Mouse (Mus musculus) hindbrain, embryonic 12.5 days (tissue): ENCODE data around the gene 1810055G02Rik. TPM values are rescaled to one million over a fixed set of nuclear protein-coding genes. Genes with fewer than 3 reads are reported as not detected.

Experiments used
- ATAC-seq: fragments of 200-750 bp; cut with Nextera tagmentation; 2 replicates; pipeline ENCODE4 v1.8.0; 2017; ENCODE audit warnings: moderate TSS enrichment; ENCODE audit not compliant: low FRiP score
- H3K27ac ChIP-seq: fragments of 300-500 bp; sonication (generic); 2 replicates; pipeline ENCODE4 v1.5.1; 2016; ENCODE audit warnings: mild to moderate bottlenecking
- H3K27me3 ChIP-seq: fragments of 300-500 bp; sonication (generic); 2 replicates; pipeline ENCODE4 v1.6.1; 2016; ENCODE audit warnings: mild to moderate bottlenecking
- H3K36me3 ChIP-seq: fragments of 300-500 bp; sonication (generic); 2 replicates; pipeline ENCODE4 v1.6.1; 2016; ENCODE audit warnings: mild to moderate bottlenecking
- H3K4me1 ChIP-seq: fragments of 300-500 bp; sonication (generic); 2 replicates; pipeline ENCODE4 v1.6.1; 2016
- H3K4me2 ChIP-seq: fragments of 300-500 bp; sonication (generic); replicated peaks from 2 replicates; pipeline ENCODE4 v1.6.1; 2016; ENCODE audit warnings: mild to moderate bottlenecking
- H3K4me3 ChIP-seq: fragments of 300-500 bp; sonication (generic); 2 replicates; pipeline ENCODE4 v1.5.1; 2016; ENCODE audit warnings: mild to moderate bottlenecking
- H3K9ac ChIP-seq: fragments of 300-500 bp; sonication (generic); 2 replicates; pipeline ENCODE4 v1.6.1; 2016; ENCODE audit warnings: mild to moderate bottlenecking, moderate library complexity
- H3K9me3 ChIP-seq: fragments of 300-500 bp; sonication (generic); replicated peaks from 2 replicates; pipeline ENCODE4 v1.6.1; 2016; ENCODE audit warnings: mild to moderate bottlenecking
- WGBS: fragments of 180-500 bp; shearing (Covaris S2); methylation state at CpG from one replicate; pipeline ENCODE4 v1.1.7; 2016; 5-methylcytosine and 5-hydroxymethylcytosine counted together
- polyA plus RNA-seq: library from polyadenylated mRNA; unstranded; fragments of >200 nt; fragmentation: Nextera tagmentation; extraction: Ambion mirVana; gene quantifications from 2 replicates; pipeline ENCODE4 v1.2.1, GENCODE M21; 2016

Gene 1810055G02Rik
- polyA plus RNA-seq, result 37.3 and 37.5 TPM in 2 replicates

- H3K4me1 ChIP-seq, result peaks cover 16% of the 10 kb centered on the region
- peak within 1 kb of the TSS; percentile 82 for H3K9ac ChIP-seq
- no peaks in the 10 kb centered on the region for H3K27me3 ChIP-seq
- H3K27ac ChIP-seq, result peak within 1 kb of the TSS; percentile 83
- peak within 1 kb of the TSS; percentile 79 for H3K4me2 ChIP-seq
- no peaks in the 10 kb centered on the region for H3K9me3 ChIP-seq
- H3K36me3 ChIP-seq, result no peaks in the 10 kb centered on the region
- under 1% methylated on average over 61 of the region's 61 CpGs for WGBS
- peak; percentile 98 for ATAC-seq
- H3K4me3 ChIP-seq, result peak within 1 kb of the TSS; percentile 81
Measured at GRCm38 (mm10) chr19:3708078-3709012, at the start of gene 1810055G02Rik. Gene 1810055G02Rik (plus strand): TSS chr19:3708293.

GRCm38 (mm10) chr19:3665510-3665909 lies 42.6 kb upstream of the 1810055G02Rik start:
- Histone ChIP-seq H3K27me3 (no peaks in the 10 kb centered on the region), H3K4me3 (no peak overlapping the region), H3K27ac (no peak overlapping the region), H3K4me2 (no peak overlapping the region), H3K36me3 (no peaks in the 10 kb centered on the region), H3K4me1 (peaks cover 31% of the 10 kb centered on the region), H3K9me3 (no peaks in the 10 kb centered on the region), H3K9ac (no peak overlapping the region)
- ATAC-seq, result no peak
- WGBS, result 57% methylated on average over 5 of the region's 5 CpGs

- ATAC-seq, result no peak
- H3K4me3 ChIP-seq, result no peak overlapping the region
- H3K36me3 ChIP-seq, result no peaks in the 10 kb centered on the region
- H3K9me3 ChIP-seq, result no peaks in the 10 kb centered on the region
- no peaks in the 10 kb centered on the region for H3K27me3 ChIP-seq
- no peak overlapping the region for H3K27ac ChIP-seq
- 91% methylated on average over 2 of the region's 2 CpGs for WGBS
- peaks cover 31% of the 10 kb centered on the region for H3K4me1 ChIP-seq
- no peak overlapping the region for H3K9ac ChIP-seq
- H3K4me2 ChIP-seq, result no peak overlapping the region
Measured at GRCm38 (mm10) chr19:3666632-3667031, 41.5 kb upstream of the 1810055G02Rik start.

- Histone ChIP-seq H3K4me2 (no peak overlapping the region), H3K9ac (no peak overlapping the region), H3K36me3 (peaks cover 4% of the 10 kb centered on the region; the same call in 1 of the 2 replicates), H3K27me3 (no peaks in the 10 kb centered on the region), H3K27ac (no peak overlapping the region), H3K4me3 (no peak overlapping the region), H3K9me3 (no peaks in the 10 kb centered on the region), H3K4me1 (peaks cover 31% of the 10 kb centered on the region)
- WGBS, result 80% methylated on average over 6 of the region's 6 CpGs
- no peak for ATAC-seq
Measured at GRCm38 (mm10) chr19:3667155-3667895, 40.8 kb upstream of the 1810055G02Rik start.

- H3K9me3 ChIP-seq, result no peaks in the 10 kb centered on the region
- ATAC-seq, result no peak
- no peaks in the 10 kb centered on the region for H3K27me3 ChIP-seq
- no peak overlapping the region for H3K4me2 ChIP-seq
- H3K36me3 ChIP-seq, result peaks cover 10% of the 10 kb centered on the region; the same call in 1 of the 2 replicates
- H3K4me1 ChIP-seq, result peaks cover 31% of the 10 kb centered on the region
- H3K9ac ChIP-seq, result no peak overlapping the region
- WGBS, result 81% methylated on average over 11 of the region's 11 CpGs
- no peak overlapping the region for H3K27ac ChIP-seq
- H3K4me3 ChIP-seq, result no peak overlapping the region
Measured at GRCm38 (mm10) chr19:3667979-3668378, 40.1 kb upstream of the 1810055G02Rik start.

- Histone ChIP-seq H3K9me3 (no peaks in the 10 kb centered on the region), H3K9ac (no peak overlapping the region), H3K27ac (peak overlapping the region; percentile 23; the same call in 1 of the 2 replicates), H3K4me2 (no peak overlapping the region), H3K4me1 (peaks cover 31% of the 10 kb centered on the region), H3K4me3 (no peak overlapping the region), H3K27me3 (no peaks in the 10 kb centered on the region), H3K36me3 (peaks cover 13% of the 10 kb centered on the region; the same call in 1 of the 2 replicates)
- no peak for ATAC-seq
- 80% methylated on average over 10 of the region's 10 CpGs for WGBS
Measured at GRCm38 (mm10) chr19:3668551-3668950, 39.5 kb upstream of the 1810055G02Rik start.

GRCm38 (mm10) chr19:3669100-3669499 lies 39.0 kb upstream of the 1810055G02Rik start:
- Histone ChIP-seq H3K4me1 (peaks cover 31% of the 10 kb centered on the region), H3K9ac (no peak overlapping the region), H3K27me3 (no peaks in the 10 kb centered on the region), H3K4me3 (no peak overlapping the region), H3K27ac (peak overlapping the region; percentile 67), H3K36me3 (peaks cover 13% of the 10 kb centered on the region; the same call in 1 of the 2 replicates), H3K9me3 (no peaks in the 10 kb centered on the region), H3K4me2 (no peak overlapping the region)
- 65% methylated on average over 13 of the region's 13 CpGs for WGBS
- ATAC-seq, result no peak

GRCm38 (mm10) chr19:3673149-3673548 lies 34.9 kb upstream of the 1810055G02Rik start:
- Histone ChIP-seq H3K9me3 (no peaks in the 10 kb centered on the region), H3K4me1 (peaks cover 18% of the 10 kb centered on the region), H3K9ac (no peak overlapping the region), H3K36me3 (peaks cover 13% of the 10 kb centered on the region; the same call in 1 of the 2 replicates), H3K4me2 (no peak overlapping the region), H3K4me3 (no peak overlapping the region), H3K27me3 (no peaks in the 10 kb centered on the region), H3K27ac (no peak overlapping the region)
- no peak for ATAC-seq
- WGBS, result 95% methylated on average over 2 of the region's 2 CpGs

GRCm38 (mm10) chr19:3674122-3674855 lies 33.8 kb upstream of the 1810055G02Rik start:
- H3K27me3 ChIP-seq, result no peaks in the 10 kb centered on the region
- H3K36me3 ChIP-seq, result peaks cover 13% of the 10 kb centered on the region; the same call in 1 of the 2 replicates
- no peak overlapping the region for H3K4me2 ChIP-seq
- peaks cover 7% of the 10 kb centered on the region for H3K4me1 ChIP-seq
- no peak overlapping the region for H3K4me3 ChIP-seq
- no peak overlapping the region for H3K9ac ChIP-seq
- WGBS, result 74% methylated on average over 8 of the region's 8 CpGs
- no peak overlapping the region for H3K27ac ChIP-seq
- no peak for ATAC-seq
- H3K9me3 ChIP-seq, result no peaks in the 10 kb centered on the region

GRCm38 (mm10) chr19:3680732-3681131 lies 27.4 kb upstream of the 1810055G02Rik start:
- Histone ChIP-seq H3K27me3 (0 out of 2 replicates have a peak, but pooled peaks cover 6% of the 10 kb centered on the region), H3K36me3 (no peaks in the 10 kb centered on the region), H3K27ac (no peak overlapping the region), H3K4me2 (no peak overlapping the region), H3K4me3 (no peak overlapping the region), H3K9me3 (no peaks in the 10 kb centered on the region), H3K4me1 (peaks cover 38% of the 10 kb centered on the region), H3K9ac (no peak overlapping the region)
- ATAC-seq, result no peak
- WGBS, result 73% methylated on average over 7 of the region's 7 CpGs

GRCm38 (mm10) chr19:3681310-3681934 lies 26.7 kb upstream of the 1810055G02Rik start:
- Histone ChIP-seq H3K27me3 (0 out of 2 replicates have a peak, but pooled peaks cover 8% of the 10 kb centered on the region), H3K9me3 (no peaks in the 10 kb centered on the region), H3K36me3 (no peaks in the 10 kb centered on the region), H3K4me3 (no peak overlapping the region), H3K4me2 (no peak overlapping the region; the same call in 1 of the 2 replicates), H3K4me1 (peaks cover 41% of the 10 kb centered on the region), H3K9ac (no peak overlapping the region), H3K27ac (peak overlapping the region; percentile 64)
- ATAC-seq, result peak; percentile 62
- 36% methylated on average over 13 of the region's 13 CpGs for WGBS
